Mouse (Mus musculus) erythroblast, embryonic 14.5 days (primary cell): ENCODE data around the gene Dnajb6. TPM values are rescaled to one million over a fixed set of nuclear protein-coding genes. Genes with fewer than 3 reads are reported as not detected.

Experiments used
- H3K27me3 ChIP-seq: 2 replicates; pipeline ENCODE4 v1.6.1; 2012; ENCODE audit warnings: inconsistent platforms; ENCODE audit not compliant: control insufficient read depth
- H3K36me3 ChIP-seq: 2 replicates; pipeline ENCODE4 v1.6.1; 2012; ENCODE audit warnings: mild to moderate bottlenecking, inconsistent platforms; ENCODE audit not compliant: control insufficient read depth
- H3K4me1 ChIP-seq: 2 replicates; pipeline ENCODE4 v1.6.1; 2012; ENCODE audit warnings: inconsistent platforms; ENCODE audit not compliant: control insufficient read depth
- H3K4me3 ChIP-seq: replicated peaks from 2 replicates; pipeline ENCODE3; 2012; ENCODE audit warnings: moderate library complexity, mild to moderate bottlenecking, inconsistent platforms
- H3K9me3 ChIP-seq: 2 replicates; pipeline ENCODE4 v1.6.1; 2012; ENCODE audit warnings: low read length, inconsistent platforms, mixed read lengths; ENCODE audit not compliant: control insufficient read depth
- GATA1 ChIP-seq: IDR thresholded peaks from 2 replicates; pipeline ENCODE4 v1.6.1; 2012; ENCODE audit warnings: low read length, inconsistent platforms, mixed read lengths
- TAL1 ChIP-seq: IDR thresholded peaks from 3 replicates; pipeline ENCODE4 v1.6.1; 2012; ENCODE audit warnings: low read length, inconsistent platforms, mixed read lengths
- polyA plus RNA-seq: library from polyadenylated mRNA; stranded (reverse); fragments of >175 nt; gene quantifications from 2 replicates; pipeline ENCODE4 v1.2.3, GENCODE M21; 2012

Gene Dnajb6
- 39.4 and 61.9 TPM in 2 replicates for polyA plus RNA-seq

GRCm38 (mm10) chr5:29735557-29736061 is at the start of gene Dnajb6, which contains the start of gene Gm5129:
TSS of gene Dnajb6 (plus strand) at chr5:29735688.
TSS of gene Gm5129 (minus strand) at chr5:29735936.
- Histone ChIP-seq H3K9me3 (no peaks in the 10 kb centered on the region), H3K4me1 (peaks cover 39% of the 10 kb centered on the region), H3K4me3 (peak within 1 kb of the TSS; percentile 100), H3K36me3 (peaks cover 16% of the 10 kb centered on the region), H3K27me3 (peaks cover 3% of the 10 kb centered on the region; the same call in 1 of the 2 replicates)
- no peak for TF ChIP-seq TAL1
- peak; percentile 71 for TF ChIP-seq GATA1

- H3K27me3 ChIP-seq, result no peaks in the 10 kb centered on the region
- TF ChIP-seq GATA1, result no peak
- no peak for TF ChIP-seq TAL1
- no peaks in the 10 kb centered on the region for H3K9me3 ChIP-seq
- no peaks in the 10 kb centered on the region for H3K36me3 ChIP-seq
- no peaks in the 10 kb centered on the region for H3K4me1 ChIP-seq
- H3K4me3 ChIP-seq, result no peak overlapping the region
Observed at GRCm38 (mm10) chr5:29687671-29688070, 47.8 kb upstream of the Dnajb6 start.

GRCm38 (mm10) chr5:29688352-29688751 is 47.1 kb upstream of the Dnajb6 start:
- Histone ChIP-seq H3K36me3 (no peaks in the 10 kb centered on the region), H3K4me3 (no peak overlapping the region), H3K27me3 (no peaks in the 10 kb centered on the region), H3K4me1 (no peaks in the 10 kb centered on the region), H3K9me3 (no peaks in the 10 kb centered on the region)
- no peak for TF ChIP-seq GATA1
- TF ChIP-seq TAL1, result no peak

GRCm38 (mm10) chr5:29698493-29698892 is 37.0 kb upstream of the Dnajb6 start:
- Histone ChIP-seq H3K27me3 (peaks cover 2% of the 10 kb centered on the region; the same call in 1 of the 2 replicates), H3K9me3 (no peaks in the 10 kb centered on the region), H3K4me1 (peaks cover 2% of the 10 kb centered on the region; the same call in 1 of the 2 replicates), H3K36me3 (no peaks in the 10 kb centered on the region), H3K4me3 (no peak overlapping the region)
- no peak for TF ChIP-seq TAL1
- TF ChIP-seq GATA1, result no peak

- peaks cover 2% of the 10 kb centered on the region; the same call in 1 of the 2 replicates for H3K4me1 ChIP-seq
- H3K27me3 ChIP-seq, result no peaks in the 10 kb centered on the region; the same call in 1 of the 2 replicates
- H3K36me3 ChIP-seq, result no peaks in the 10 kb centered on the region
- no peak overlapping the region for H3K4me3 ChIP-seq
- no peaks in the 10 kb centered on the region for H3K9me3 ChIP-seq
- no peak for TF ChIP-seq TAL1
- TF ChIP-seq GATA1, result no peak
Observed at GRCm38 (mm10) chr5:29699520-29700202, 35.8 kb upstream of the Dnajb6 start.

- Histone ChIP-seq H3K4me1 (no peaks in the 10 kb centered on the region), H3K4me3 (no peak overlapping the region), H3K9me3 (no peaks in the 10 kb centered on the region), H3K27me3 (no peaks in the 10 kb centered on the region), H3K36me3 (no peaks in the 10 kb centered on the region)
- TF ChIP-seq GATA1, result no peak
- no peak for TF ChIP-seq TAL1
Observed at GRCm38 (mm10) chr5:29707241-29707640, 28.2 kb upstream of the Dnajb6 start.

- Histone ChIP-seq H3K9me3 (no peaks in the 10 kb centered on the region), H3K4me3 (no peak overlapping the region), H3K27me3 (no peaks in the 10 kb centered on the region), H3K4me1 (no peaks in the 10 kb centered on the region), H3K36me3 (no peaks in the 10 kb centered on the region)
- no peak for TF ChIP-seq TAL1
- no peak for TF ChIP-seq GATA1
Observed at GRCm38 (mm10) chr5:29708258-29708657, 27.2 kb upstream of the Dnajb6 start.

GRCm38 (mm10) chr5:29711631-29712030 is 23.9 kb upstream of the Dnajb6 start:
- no peak overlapping the region for H3K4me3 ChIP-seq
- H3K9me3 ChIP-seq, result no peaks in the 10 kb centered on the region
- H3K4me1 ChIP-seq, result no peaks in the 10 kb centered on the region
- TF ChIP-seq TAL1, result no peak
- no peak for TF ChIP-seq GATA1
- no peaks in the 10 kb centered on the region for H3K27me3 ChIP-seq
- H3K36me3 ChIP-seq, result no peaks in the 10 kb centered on the region

- no peak for TF ChIP-seq GATA1
- TF ChIP-seq TAL1, result no peak
- Histone ChIP-seq H3K36me3 (no peaks in the 10 kb centered on the region), H3K4me1 (no peaks in the 10 kb centered on the region), H3K9me3 (no peaks in the 10 kb centered on the region), H3K4me3 (no peak overlapping the region), H3K27me3 (no peaks in the 10 kb centered on the region)
Observed at GRCm38 (mm10) chr5:29712906-29713305, 22.6 kb upstream of the Dnajb6 start.

GRCm38 (mm10) chr5:29721159-29721558 is 14.3 kb upstream of the Dnajb6 start:
- TF ChIP-seq TAL1, result no peak
- Histone ChIP-seq H3K4me3 (no peak overlapping the region), H3K36me3 (no peaks in the 10 kb centered on the region), H3K9me3 (peaks cover 4% of the 10 kb centered on the region; the same call in 1 of the 2 replicates), H3K27me3 (no peaks in the 10 kb centered on the region), H3K4me1 (no peaks in the 10 kb centered on the region)
